Mouse (Mus musculus): Measurements from ENCODE around the gene Spata9. TPM values are rescaled to one million over a fixed set of nuclear protein-coding genes. Genes with fewer than 3 reads are reported as not detected.

Gene Spata9
- total and polyA plus RNA-seq, 3 experiments, result not detected

GRCm38 (mm10) chr13:75975629-75976028 lies 8.7 kb downstream of the Spata9 start:
- 64% methylated on average over 1 of the region's 1 CpGs for WGBS
- H3K36me3 ChIP-seq (ENCODE audit: control insufficient read depth, insufficient read depth, low read length), result no peaks in the 10 kb centered on the region
- H3K79me2 ChIP-seq (replicated peaks; ENCODE audit: control insufficient read depth, insufficient read depth, low read length), result no peaks in the 10 kb centered on the region
- intact Hi-C loops (cut with DNase I), result no loop called here
- no peak for DNase-seq
- TF ChIP-seq POLR2A (IDR thresholded peaks at IDR 0.05; ENCODE audit: insufficient read depth, low read depth, low read length), result no peak
- no peak for TF ChIP-seq CTCF (IDR thresholded peaks at IDR 0.05)
- no peak for TF ChIP-seq EP300 (IDR thresholded peaks at IDR 0.05; ENCODE audit: insufficient read depth, low read depth, low read length)
- H3K4me1 ChIP-seq (ENCODE audit: control insufficient read depth, insufficient read depth, low read length), result no peaks in the 10 kb centered on the region
- H3K4me3 ChIP-seq, result no peak overlapping the region
- H3K27ac ChIP-seq, result no peak overlapping the region
- no peaks in the 10 kb centered on the region for H3K27me3 ChIP-seq (ENCODE audit: control insufficient read depth, insufficient read depth, low read length)
- no peak overlapping the region for H3K9ac ChIP-seq (ENCODE audit: low read depth, low read length)

DNA sequence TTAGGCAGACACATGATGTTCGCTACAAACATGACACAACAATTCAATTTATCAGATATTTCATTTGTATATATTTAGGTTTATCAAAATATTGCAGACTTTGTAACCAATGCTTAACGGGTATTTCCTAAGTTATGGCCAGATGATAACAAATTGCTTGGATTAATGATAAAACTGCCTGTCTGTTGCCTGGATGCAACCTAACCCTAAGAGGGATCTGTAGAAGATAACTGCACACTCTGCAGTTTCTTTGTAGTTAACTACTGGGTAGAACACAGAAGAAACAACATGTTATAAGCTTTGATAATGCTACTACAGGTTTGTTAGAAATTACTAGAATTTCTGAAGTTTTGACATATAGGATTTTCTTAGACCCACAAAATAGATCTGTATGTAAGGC lies 9.3 kb downstream of the Spata9 start:
- no peak overlapping the region for H3K9ac ChIP-seq (ENCODE audit: low read depth, low read length)
- no peaks in the 10 kb centered on the region for H3K79me2 ChIP-seq (replicated peaks; ENCODE audit: control insufficient read depth, insufficient read depth, low read length)
- 79% methylated on average over 2 of the region's 2 CpGs for WGBS
- intact Hi-C loops (cut with DNase I), result no loop called here
- no peaks in the 10 kb centered on the region for H3K4me1 ChIP-seq (ENCODE audit: control insufficient read depth, insufficient read depth, low read length)
- H3K27me3 ChIP-seq (ENCODE audit: control insufficient read depth, insufficient read depth, low read length), result no peaks in the 10 kb centered on the region
- no peaks in the 10 kb centered on the region for H3K36me3 ChIP-seq (ENCODE audit: control insufficient read depth, insufficient read depth, low read length)
- no peak for DNase-seq
- TF ChIP-seq EP300 (IDR thresholded peaks at IDR 0.05; ENCODE audit: insufficient read depth, low read depth, low read length) (no peak), CTCF (IDR thresholded peaks at IDR 0.05) (no peak), POLR2A (IDR thresholded peaks at IDR 0.05; ENCODE audit: insufficient read depth, low read depth, low read length) (no peak)
- H3K27ac ChIP-seq, result no peak overlapping the region
- no peak overlapping the region for H3K4me3 ChIP-seq

- H3K9ac ChIP-seq (ENCODE audit: low read depth, low read length), result no peak overlapping the region
- H3K27ac ChIP-seq, result no peak overlapping the region
- intact Hi-C loops (cut with DNase I), result no loop called here
- H3K27me3 ChIP-seq (ENCODE audit: control insufficient read depth, insufficient read depth, low read length), result no peaks in the 10 kb centered on the region
- H3K36me3 ChIP-seq (ENCODE audit: control insufficient read depth, insufficient read depth, low read length), result no peaks in the 10 kb centered on the region
- no peak overlapping the region for H3K4me3 ChIP-seq
- H3K79me2 ChIP-seq (replicated peaks; ENCODE audit: control insufficient read depth, insufficient read depth, low read length), result no peaks in the 10 kb centered on the region
- TF ChIP-seq CTCF (IDR thresholded peaks at IDR 0.05) (no peak), EP300 (IDR thresholded peaks at IDR 0.05; ENCODE audit: insufficient read depth, low read depth, low read length) (no peak), POLR2A (IDR thresholded peaks at IDR 0.05; ENCODE audit: insufficient read depth, low read depth, low read length) (no peak)
- DNase-seq, result no peak
- H3K4me1 ChIP-seq (ENCODE audit: control insufficient read depth, insufficient read depth, low read length), result no peaks in the 10 kb centered on the region
- 82% methylated on average over 2 of the region's 2 CpGs for WGBS
Observed at GRCm38 (mm10) chr13:75976649-75977048, 9.7 kb downstream of the Spata9 start.

DNA sequence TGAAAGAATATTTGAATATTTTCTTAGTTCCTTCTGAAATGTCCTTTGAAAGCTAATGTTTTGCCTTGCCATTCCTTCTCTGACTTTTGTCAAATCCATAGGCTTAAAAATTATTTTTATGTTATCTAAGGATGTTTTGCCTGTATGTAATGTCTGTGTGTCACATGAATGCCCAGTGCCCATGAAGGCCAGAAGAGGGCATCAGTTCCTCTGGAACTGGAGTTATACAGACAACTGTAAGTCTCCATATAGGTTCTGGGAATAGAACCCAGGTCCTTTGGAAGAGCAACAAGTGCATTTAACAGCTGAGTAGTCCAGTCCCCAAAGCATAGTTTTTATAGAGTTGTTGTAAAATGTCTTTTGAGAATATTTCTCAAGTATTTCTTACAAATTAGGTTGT lies 15.0 kb downstream of the Spata9 start:
- Histone ChIP-seq H3K9ac (ENCODE audit: low read depth, low read length) (no peak overlapping the region), H3K36me3 (ENCODE audit: control insufficient read depth, insufficient read depth, low read length) (no peaks in the 10 kb centered on the region), H3K4me3 (no peak overlapping the region), H3K79me2 (replicated peaks; ENCODE audit: control insufficient read depth, insufficient read depth, low read length) (no peaks in the 10 kb centered on the region), H3K27ac (no peak overlapping the region), H3K27me3 (ENCODE audit: control insufficient read depth, insufficient read depth, low read length) (no peaks in the 10 kb centered on the region), H3K4me1 (ENCODE audit: control insufficient read depth, insufficient read depth, low read length) (no peaks in the 10 kb centered on the region)
- no peak for TF ChIP-seq POLR2A (IDR thresholded peaks at IDR 0.05; ENCODE audit: insufficient read depth, low read depth, low read length)
- TF ChIP-seq CTCF (IDR thresholded peaks at IDR 0.05), result peak; percentile 76
- DNase-seq, result no peak
- intact Hi-C loops (cut with DNase I), result loop anchor here (2.0 kb wide), 1 partner anchor 75 kb away; the partner anchor contains the start of gene Gpr150

- Histone ChIP-seq H3K27ac (0 out of 2 replicates have a peak overlapping the region, but pooled peaks have one; percentile 1), H3K27me3 (ENCODE audit: control insufficient read depth, insufficient read depth, low read length) (no peaks in the 10 kb centered on the region), H3K79me2 (replicated peaks; ENCODE audit: control insufficient read depth, insufficient read depth, low read length) (no peaks in the 10 kb centered on the region), H3K4me1 (ENCODE audit: control insufficient read depth, insufficient read depth, low read length) (0 out of 2 replicates have a peak, but pooled peaks cover 1% of the 10 kb centered on the region), H3K36me3 (ENCODE audit: control insufficient read depth, insufficient read depth, low read length) (no peaks in the 10 kb centered on the region), H3K9ac (ENCODE audit: low read depth, low read length) (no peak overlapping the region), H3K4me3 (no peak overlapping the region)
- TF ChIP-seq CTCF (IDR thresholded peaks at IDR 0.05), result no peak
- TF ChIP-seq POLR2A (IDR thresholded peaks at IDR 0.05; ENCODE audit: insufficient read depth, low read depth, low read length), result no peak
- no peak for TF ChIP-seq EP300 (IDR thresholded peaks at IDR 0.05; ENCODE audit: insufficient read depth, low read depth, low read length)
- 69% methylated on average over 1 of the region's 1 CpGs for WGBS
- DNase-seq, result peak; percentile 24 to 52
- intact Hi-C loops (cut with DNase I), result no loop called here
Observed at GRCm38 (mm10) chr13:75988096-75988495, 21.1 kb downstream of the Spata9 start.

DNA sequence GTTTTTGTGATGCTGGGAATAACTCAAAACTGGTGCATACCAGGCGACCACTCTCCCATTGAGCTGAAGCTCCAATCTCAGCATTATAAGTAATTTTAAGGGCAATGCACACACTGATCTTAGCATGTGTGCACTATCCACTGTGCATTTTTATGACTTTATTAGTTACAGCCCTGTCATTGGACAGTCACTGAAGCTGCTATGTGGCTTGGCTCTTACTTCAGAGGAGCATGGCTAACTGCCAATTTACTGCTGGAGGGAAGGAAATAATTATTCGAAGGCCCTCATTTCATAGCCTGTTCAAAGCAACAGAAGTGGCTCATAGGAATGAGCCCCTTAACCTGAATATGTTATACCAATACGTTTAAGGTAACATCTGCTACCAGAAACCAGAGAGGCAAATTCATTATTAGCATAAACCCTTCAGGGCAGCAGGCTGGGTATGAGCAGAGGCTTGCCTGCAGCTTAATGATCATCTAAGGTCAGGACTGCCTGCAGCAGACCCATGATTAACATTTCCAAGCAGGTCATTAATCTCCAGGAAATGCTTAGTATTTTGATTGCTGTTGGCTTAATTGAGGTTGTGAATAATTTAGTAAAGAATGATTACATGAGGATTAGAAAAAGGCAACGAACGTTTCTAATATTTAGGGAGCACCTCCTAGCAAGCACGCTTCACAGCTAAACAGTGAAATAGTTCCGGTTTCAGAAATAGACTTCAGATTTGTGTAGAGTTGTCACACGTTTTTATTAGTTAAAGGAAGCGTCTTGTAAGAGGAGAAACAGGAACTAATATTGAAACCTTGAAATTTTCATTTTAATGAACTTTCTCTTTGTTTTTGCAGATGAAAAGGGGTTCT lies 25.4 kb downstream of the Spata9 start:
- H3K36me3 ChIP-seq (ENCODE audit: control insufficient read depth, insufficient read depth, low read length), result no peaks in the 10 kb centered on the region
- H3K9ac ChIP-seq (ENCODE audit: low read depth, low read length), result no peak overlapping the region
- TF ChIP-seq CTCF (IDR thresholded peaks at IDR 0.05) (no peak), EP300 (IDR thresholded peaks at IDR 0.05; ENCODE audit: insufficient read depth, low read depth, low read length) (no peak), POLR2A (IDR thresholded peaks at IDR 0.05; ENCODE audit: insufficient read depth, low read depth, low read length) (no peak)
- 0 out of 2 replicates have a peak, but pooled peaks cover 1% of the 10 kb centered on the region for H3K4me1 ChIP-seq (ENCODE audit: control insufficient read depth, insufficient read depth, low read length)
- DNase-seq, result no peak
- no peaks in the 10 kb centered on the region for H3K79me2 ChIP-seq (replicated peaks; ENCODE audit: control insufficient read depth, insufficient read depth, low read length)
- WGBS, result 48% methylated on average over 9 of the region's 9 CpGs
- no peak overlapping the region for H3K27ac ChIP-seq
- no peaks in the 10 kb centered on the region for H3K27me3 ChIP-seq (ENCODE audit: control insufficient read depth, insufficient read depth, low read length)
- intact Hi-C loops (cut with DNase I), result no loop called here
- H3K4me3 ChIP-seq, result no peak overlapping the region
